Mouse (Mus musculus): ENCODE measurements around the gene Phf11b. TPM values are rescaled to one million over a fixed set of nuclear protein-coding genes. Genes with fewer than 3 reads are reported as not detected.

The Phf11b gene
- polyA plus RNA-seq (2014; fragmentation: Illumina TruSeq; extraction: RNeasy Lipid Tissue Mini Kit (QIAGEN cat#74804); ENCODE audit: low replicate concordance) = 6.5 TPM

GRCm38 (mm10) chr14:59341189-59341588 lies at the start of gene Phf11b:
Gene Phf11b, minus strand, starts transcription at chr14:59341351.

GRCm38 (mm10) chr14:59365244-59365644 lies 24.1 kb upstream of the Phf11b start, which contains the start of gene Phf11d:
Gene Phf11d, minus strand, starts transcription at chr14:59365470.

GRCm38 (mm10) chr14:59297391-59297790 lies 43.8 kb downstream of the Phf11b start, which contains the start of gene Phf11a:
Gene Phf11a, minus strand, starts transcription at chr14:59297522.

Other genes starting within 250 kb of the Phf11b start
- gene 1700129C05Rik, start 198.5 kb downstream of the Phf11b start, polyA plus RNA-seq (2014; fragmentation: Illumina TruSeq; extraction: RNeasy Lipid Tissue Mini Kit (QIAGEN cat#74804); ENCODE audit: low replicate concordance) = not detected
- gene Gm5142, start 162.6 kb downstream of the Phf11b start, polyA plus RNA-seq (2014; fragmentation: Illumina TruSeq; extraction: RNeasy Lipid Tissue Mini Kit (QIAGEN cat#74804); ENCODE audit: low replicate concordance) = not detected
- gene Rcbtb1, start 140.1 kb downstream of the Phf11b start, polyA plus RNA-seq (2014; fragmentation: Illumina TruSeq; extraction: RNeasy Lipid Tissue Mini Kit (QIAGEN cat#74804); ENCODE audit: low replicate concordance) = 101 TPM
- not detected for gene Gm6904, start 81.1 kb downstream of the Phf11b start, polyA plus RNA-seq (2014; fragmentation: Illumina TruSeq; extraction: RNeasy Lipid Tissue Mini Kit (QIAGEN cat#74804); ENCODE audit: low replicate concordance)
- gene Phf11a, start 43.8 kb downstream of the Phf11b start, polyA plus RNA-seq (2014; fragmentation: Illumina TruSeq; extraction: RNeasy Lipid Tissue Mini Kit (QIAGEN cat#74804); ENCODE audit: low replicate concordance) = 0.63 TPM
- gene Phf11d, start 24.1 kb upstream of the Phf11b start, polyA plus RNA-seq (2014; fragmentation: Illumina TruSeq; extraction: RNeasy Lipid Tissue Mini Kit (QIAGEN cat#74804); ENCODE audit: low replicate concordance) = 18.6 TPM
- 6.2 TPM for gene Phf11c, start 54.0 kb upstream of the Phf11b start, polyA plus RNA-seq (2014; fragmentation: Illumina TruSeq; extraction: RNeasy Lipid Tissue Mini Kit (QIAGEN cat#74804); ENCODE audit: low replicate concordance)
- gene Setdb2, start 99.5 kb upstream of the Phf11b start, polyA plus RNA-seq (2014; fragmentation: Illumina TruSeq; extraction: RNeasy Lipid Tissue Mini Kit (QIAGEN cat#74804); ENCODE audit: low replicate concordance) = 20.5 TPM
- 79.4 TPM for gene Cab39l, start 99.6 kb upstream of the Phf11b start, polyA plus RNA-seq (2014; fragmentation: Illumina TruSeq; extraction: RNeasy Lipid Tissue Mini Kit (QIAGEN cat#74804); ENCODE audit: low replicate concordance)

All from small intestine, adult 10 weeks (tissue).